Mouse (Mus musculus) layer of hippocampus, adult 8-10 months (tissue): ENCODE data around the gene Lrsam1. TPM values are rescaled to one million over a fixed set of nuclear protein-coding genes. Genes with fewer than 3 reads are reported as not detected.
"Not testable (repeated sequence)": the region's sequence is repeated elsewhere in the genome, so short reads cannot be mapped to it uniquely, and the experiment has no call there.

ENCODE experiments used
- DNase-seq, 2 experiments: peaks; one replicate each; pipeline ENCODE4 v3.0.0; 2022; ENCODE audit warnings: low spot score in 2 of 2
- total RNA-seq, 4 experiments: library from RNA; stranded (reverse); gene quantifications; 2 replicates each; pipeline ENCODE4 v1.2.4; 2022

The Lrsam1 gene
- 10 to 100 TPM; 35.1 to 39.9 (median 38.6) TPM for total RNA-seq

DNA sequence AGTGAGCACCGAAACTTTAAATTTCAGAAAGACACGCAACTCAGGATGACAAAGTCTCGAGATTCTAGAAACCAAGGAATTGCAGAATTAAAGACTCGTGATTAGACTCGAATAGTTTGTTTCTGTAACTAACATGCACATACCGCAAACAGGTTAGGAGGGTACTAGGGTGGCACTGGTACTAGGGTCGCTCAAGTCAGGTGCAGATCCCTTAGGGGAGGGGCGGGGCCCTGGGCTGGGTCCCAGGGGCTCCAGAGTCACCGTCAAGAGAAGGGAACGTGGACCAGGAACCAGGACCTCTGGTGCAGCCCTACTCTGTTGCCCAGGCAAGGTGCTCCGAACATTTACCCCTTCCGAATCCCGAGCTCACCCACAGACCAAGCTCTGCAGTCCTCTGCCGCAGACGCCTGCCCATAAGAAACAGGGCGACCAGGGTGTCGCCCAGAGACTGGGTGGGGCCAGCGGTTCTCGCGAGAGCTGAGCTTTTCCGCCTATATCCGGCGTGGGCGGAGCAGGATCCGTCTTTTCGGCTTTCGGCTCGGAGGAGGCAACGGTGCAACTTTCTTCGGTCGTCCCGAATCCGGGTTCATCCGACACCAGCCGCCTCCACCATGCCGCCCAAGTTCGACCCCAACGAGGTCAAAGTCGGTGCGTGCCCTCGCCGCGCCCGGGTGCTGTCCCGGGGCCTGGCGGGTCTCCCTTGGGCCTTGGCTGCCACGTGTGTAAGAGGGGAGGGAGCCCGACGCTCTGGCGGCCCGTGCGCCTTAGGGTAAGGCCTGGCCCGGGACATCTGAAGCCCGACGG, at the start of gene Lrsam1, which contains the start of gene Rpl12:
TSS of gene Lrsam1 (minus strand) at position 423 of the 804 bp plus-strand sequence.
TSS of gene Rpl12 (plus strand) at position 368 of the 804 bp plus-strand sequence.
- peak; percentile 91 to 94 for DNase-seq

DNA sequence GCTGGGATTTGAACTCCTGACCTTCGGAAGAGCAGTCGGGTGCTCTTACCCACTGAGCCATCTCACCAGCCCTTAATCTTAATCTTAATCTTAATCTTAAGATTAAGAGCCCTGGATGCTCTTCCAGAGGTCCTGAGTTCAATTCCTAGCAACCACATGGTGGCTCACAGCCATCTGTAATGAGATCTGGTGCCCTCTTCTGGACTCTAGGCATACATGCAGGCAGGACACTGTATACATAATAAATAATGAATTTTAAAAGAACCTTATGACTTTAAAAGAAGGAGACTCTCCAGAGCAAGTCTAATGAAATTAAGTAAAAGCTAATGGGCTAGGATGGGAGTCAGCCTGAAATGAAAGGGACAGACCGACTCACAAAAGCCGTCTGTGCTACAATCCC, 47.6 kb upstream of the Lrsam1 start:
- DNase-seq, result not testable (repeated sequence)

DNA sequence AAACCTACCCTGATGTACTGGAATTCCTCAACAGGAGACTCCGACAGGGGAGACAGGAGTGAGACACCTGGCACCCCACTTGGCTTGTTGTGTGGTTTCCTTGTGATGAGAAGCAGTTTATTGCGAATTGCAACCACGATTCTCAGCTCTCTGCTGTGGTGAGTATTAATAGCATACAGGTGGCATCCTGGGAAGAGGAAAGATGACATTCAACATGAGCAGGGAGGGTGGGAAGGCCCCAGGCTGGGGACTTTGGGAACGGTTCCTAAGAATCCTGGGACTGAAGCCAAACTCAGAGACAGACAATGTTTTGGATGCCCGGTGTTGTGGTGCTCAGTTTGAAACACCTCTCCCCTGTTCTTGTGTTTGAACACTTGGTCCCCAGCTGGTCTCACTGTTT, 43.6 kb upstream of the Lrsam1 start:
- no peak for DNase-seq

DNA sequence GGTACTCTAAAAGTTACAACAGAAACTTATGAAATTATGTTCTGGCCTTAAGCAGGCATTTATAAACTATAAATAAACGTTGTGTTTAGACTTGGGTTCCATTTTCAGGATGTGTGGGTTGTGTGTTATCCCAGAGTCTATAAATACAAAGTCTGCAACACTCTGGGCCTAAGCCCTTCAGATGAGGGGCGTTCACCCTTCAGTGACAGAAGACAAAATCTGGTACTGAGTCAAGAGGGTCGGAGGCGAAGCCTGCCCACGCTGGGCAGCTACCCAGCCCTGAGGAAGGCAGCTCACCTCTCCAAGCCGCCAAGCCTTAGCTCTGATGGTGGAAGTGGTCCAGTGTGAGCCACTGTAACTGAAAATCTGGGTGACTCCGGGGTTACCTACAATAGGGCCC, 40.7 kb upstream of the Lrsam1 start:
- no peak for DNase-seq

DNA sequence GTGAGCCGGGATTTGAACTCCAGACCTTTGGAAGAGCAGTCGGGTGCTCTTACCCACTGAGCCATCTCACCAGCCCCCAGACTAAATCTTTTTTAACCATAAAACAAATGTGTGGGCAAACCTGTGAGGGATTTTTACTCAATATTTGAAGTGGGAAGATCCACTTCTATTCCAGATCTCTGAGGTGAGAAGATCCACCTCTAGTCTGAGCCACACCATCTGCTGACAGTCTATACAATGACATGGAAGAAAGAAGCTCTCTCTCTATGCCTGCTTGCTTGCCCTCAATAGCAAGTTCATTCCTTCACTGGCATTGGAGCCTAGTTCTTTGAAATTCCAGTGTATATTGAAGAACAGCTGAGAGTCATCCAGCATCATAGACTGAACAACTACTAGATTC, 38.3 kb upstream of the Lrsam1 start:
- DNase-seq, result no peak

DNA sequence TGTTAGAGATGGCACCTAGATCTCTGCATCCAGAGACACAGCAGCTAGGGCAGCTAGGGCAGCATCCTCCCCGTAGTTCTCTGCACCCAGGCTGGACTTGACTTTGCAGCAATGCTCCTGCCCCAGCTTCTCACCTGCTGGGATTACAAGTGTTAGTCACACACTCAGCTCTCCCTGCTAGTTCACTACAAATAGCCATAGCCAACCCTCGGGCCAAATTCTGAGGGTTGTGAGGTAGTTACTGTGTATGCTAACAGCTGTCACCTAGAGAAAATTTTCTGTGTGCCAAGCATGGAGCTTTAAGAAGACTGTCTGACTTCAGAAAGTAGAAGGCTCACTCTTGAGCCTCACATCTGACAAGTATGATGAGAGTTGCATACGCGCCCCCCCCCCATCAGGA, 36.4 kb upstream of the Lrsam1 start:
- DNase-seq, result no peak

DNA sequence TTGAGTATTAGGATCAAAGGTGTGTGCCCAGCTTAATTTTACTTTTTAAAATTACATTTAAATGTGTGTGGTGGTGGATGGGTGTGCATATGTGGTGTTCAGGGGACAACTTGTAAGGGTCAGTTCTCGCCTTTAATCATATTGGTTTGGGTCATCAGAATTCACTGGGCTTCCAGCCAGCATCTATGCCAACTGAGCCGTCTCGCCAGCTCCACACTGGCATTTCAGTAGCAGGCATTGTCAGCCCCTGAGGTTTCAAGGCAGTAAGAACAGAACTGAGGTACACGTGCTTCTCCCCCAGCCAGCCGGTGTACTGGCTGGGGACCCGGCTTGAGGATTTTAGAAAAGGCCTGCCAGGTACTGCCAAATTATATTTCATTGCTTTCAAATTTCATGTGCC, 35.7 kb upstream of the Lrsam1 start:
- no peak for DNase-seq

DNA sequence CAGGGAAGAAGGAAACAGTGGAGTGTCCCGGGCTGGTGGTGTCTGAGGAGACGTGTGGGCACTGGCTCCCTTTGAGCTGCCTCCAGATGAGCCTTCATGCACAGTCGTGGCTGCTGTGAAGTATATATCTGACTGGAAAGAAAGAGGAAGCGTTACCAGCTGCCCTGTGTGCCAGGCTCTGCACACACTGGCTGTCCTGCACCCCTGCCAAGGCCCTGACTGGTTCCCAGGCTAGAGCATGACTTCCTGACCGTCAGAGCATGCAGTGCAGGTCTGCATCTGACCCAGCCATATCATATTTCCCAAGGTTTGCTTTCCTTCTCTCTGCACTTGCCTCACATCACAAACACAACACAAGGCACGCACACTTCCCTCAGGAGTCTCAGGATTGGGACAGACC, 30.7 kb upstream of the Lrsam1 start:
- no peak for DNase-seq

DNA sequence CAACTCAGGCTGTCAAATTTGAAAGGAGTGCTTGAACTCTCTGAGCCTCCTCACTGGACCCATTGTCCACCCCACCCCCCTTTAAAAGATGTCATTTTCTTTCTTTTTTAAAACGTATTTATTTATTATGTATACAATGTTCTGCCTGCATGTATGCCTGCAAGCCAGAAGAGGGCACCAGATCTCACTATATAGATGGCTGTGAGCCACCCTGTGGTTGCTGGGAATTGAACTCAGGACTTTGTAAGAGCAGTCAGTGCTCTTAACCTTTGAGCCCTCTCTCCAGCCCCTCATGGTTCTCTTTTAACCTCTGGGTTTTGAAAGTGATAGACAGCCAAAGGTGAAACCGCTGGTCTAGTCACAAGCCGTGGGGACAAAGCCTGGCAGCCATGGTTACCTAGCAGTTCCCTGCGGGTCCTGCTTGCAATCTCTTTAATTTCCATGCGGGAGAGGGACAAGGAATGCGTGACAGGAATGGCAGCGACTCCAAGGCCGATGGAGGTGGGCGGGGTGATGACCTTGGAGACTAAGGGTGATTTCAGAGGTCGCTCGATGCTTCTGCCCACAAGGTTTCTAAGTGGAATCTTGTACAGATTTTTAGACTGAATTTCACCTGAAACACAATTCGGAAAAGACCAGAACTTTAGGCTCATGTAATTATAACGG, 28.9 kb upstream of the Lrsam1 start:
- no peak for DNase-seq

DNA sequence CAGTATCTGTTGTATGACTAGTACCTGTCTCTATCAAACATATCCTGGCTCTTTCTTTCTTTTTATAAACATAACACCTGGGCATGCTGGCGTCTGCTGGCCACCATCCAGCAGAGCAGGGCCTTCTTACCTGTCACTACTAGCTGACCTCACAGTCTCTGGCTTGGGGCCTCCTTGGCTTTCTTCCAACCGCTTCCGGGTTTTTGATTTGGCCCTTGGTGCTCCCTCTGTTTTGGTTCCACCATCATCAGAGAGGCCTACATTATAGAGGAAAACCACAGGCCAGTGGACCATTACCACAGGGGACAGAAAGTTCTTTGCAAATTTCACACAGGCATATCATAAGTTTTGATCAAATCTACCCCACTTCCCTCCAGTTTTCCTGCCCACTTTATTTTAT, 28.0 kb upstream of the Lrsam1 start:
- DNase-seq, result no peak

DNA sequence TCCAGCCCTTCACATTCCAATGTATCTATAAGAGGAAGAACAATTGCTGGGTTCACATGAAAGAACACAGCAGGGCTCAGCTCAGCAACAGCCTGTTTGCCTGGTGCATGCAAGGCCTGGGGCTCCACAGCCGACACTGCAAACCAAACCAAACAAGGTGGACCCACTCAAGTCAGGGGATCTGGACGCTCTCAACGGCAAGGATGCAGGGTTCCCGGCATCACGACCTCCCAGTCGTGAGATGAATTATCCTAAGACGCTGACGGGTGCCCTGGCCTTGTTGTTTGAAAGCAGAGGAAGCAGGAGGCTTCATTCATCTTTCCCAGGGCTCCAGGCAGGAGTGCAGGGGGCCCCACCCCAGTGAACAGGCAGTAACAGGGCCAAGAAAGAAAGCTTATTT, 24.4 kb upstream of the Lrsam1 start:
- no peak for DNase-seq

DNA sequence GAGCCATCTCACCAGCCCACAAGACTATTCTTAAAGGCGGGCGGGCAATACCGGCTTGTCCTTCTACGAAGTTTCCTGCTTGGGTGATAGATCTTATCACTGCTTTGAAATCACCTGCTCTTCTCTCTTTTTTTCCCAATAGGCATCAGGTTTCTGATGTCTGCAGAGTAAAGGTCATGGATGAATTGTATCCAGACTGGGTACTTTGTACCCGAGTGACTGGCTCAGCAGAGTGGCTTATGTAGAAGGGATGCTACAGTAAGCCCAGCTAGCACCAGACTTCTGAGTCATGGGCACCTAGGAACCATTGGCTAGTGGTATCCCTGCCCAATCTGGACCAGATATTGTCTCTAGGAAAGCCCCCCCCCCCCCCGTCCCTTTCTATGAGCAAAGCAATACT, 22.2 kb upstream of the Lrsam1 start:
- DNase-seq, result no peak

DNA sequence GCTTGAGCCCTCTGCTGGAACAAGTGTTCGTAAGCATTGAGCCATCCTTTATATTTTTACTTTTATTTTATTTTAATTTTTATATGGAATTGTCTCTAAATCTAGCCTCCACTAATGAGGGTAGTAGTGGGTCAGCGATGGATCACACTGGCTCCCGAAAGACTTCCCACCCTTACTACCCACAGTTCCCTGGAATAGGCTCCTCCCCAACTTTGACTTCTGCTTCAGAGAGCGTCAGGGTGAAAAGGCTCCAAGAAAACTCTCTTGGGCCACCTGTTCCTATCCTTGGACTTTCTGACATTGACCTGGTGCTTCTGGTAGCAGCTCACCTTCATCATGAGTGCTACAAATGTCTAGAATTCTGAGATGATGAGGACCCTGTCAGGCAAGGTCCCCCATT, 21.3 kb upstream of the Lrsam1 start:
- DNase-seq, result no peak

DNA sequence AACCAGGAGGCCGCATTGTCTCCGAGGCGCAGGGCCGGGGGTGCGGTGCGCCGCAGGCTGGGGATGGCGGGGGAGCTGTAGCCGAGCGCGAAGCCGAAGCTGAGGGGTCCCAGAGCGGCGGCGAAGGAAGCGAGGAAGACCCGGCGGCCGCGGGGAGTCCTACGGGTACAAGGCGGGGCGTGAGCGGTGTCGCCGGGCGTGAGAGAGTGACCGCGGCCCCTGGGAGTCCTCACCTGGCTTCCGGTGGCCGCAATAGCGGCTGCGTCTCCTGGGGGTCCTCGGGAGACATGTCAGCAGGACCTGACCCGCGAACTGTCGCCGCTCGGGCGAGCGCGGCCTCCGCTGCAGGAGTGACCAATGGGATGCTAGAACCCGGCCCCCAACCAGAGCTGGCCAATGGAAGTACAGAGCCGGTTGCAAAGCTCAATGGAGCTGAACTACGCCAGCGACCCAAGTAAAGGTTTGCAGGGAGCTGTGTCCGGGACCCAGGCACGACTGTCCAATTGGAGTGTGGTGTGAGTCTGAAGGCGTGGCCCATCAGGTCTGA, 20.4 kb upstream of the Lrsam1 start, which contains the start of gene Slc2a8:
TSS of gene Slc2a8 (minus strand) at position 359 of the 547 bp plus-strand sequence.
- DNase-seq, result peak; percentile 93

DNA sequence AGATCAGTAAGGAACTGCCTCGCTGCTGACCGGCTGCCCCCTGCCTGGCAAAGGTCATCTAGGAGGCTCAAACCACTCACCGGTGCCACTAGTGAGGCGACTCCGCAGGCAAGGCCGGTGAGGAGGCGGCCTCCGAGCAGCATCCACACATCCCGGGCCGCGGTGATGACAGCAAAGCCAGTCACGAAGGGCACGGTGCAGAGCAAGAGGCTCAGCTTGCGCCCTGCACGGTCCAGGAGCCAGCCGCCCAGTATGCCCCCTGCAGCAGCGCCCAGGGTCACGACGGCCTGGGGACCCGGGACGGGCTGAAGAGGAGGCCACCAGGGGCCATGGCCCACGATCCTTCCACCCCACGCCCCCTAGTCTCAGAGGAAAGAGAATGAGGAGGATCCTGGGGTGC, 19.9 kb upstream of the Lrsam1 start:
- DNase-seq, result no peak

DNA sequence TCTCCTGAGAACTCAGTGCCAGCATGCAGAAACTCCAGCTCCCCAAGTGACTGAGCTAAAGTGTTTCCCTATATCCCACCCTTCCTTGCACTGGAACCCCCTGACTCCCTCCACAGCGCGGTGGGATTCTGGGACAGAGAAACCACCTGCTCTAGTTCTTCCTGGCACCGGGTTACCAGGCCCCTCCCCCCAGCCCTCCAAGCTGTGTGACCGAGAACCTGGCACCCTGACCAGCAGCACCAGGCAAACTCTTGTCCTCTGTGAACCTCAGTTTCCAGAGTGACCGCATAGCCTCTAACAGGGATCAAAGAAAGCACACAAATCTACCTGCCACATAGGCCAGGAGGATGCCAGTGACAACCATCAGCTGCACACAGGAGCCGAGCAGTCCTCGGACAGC, 18.3 kb upstream of the Lrsam1 start:
- no peak for DNase-seq

DNA sequence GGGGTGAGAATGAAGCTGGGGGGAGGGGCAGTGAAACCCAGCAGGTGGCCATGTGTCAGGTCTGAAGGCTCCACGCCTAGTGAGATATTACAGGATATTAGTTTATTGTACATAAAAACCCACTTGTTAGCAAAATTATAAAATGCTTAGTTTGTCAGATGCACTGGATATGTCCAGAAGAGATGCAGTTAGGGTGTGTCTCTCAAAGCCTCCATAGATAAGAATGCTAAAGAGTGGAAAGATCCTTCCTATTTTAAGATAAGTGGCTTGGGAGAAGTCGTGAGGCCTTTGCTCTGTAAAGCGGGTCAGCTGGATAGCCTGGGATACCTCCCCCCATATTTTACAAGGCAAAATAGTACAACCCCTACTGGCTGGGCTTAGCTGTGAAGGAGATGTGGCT, 17.3 kb upstream of the Lrsam1 start:
- no peak for DNase-seq

DNA sequence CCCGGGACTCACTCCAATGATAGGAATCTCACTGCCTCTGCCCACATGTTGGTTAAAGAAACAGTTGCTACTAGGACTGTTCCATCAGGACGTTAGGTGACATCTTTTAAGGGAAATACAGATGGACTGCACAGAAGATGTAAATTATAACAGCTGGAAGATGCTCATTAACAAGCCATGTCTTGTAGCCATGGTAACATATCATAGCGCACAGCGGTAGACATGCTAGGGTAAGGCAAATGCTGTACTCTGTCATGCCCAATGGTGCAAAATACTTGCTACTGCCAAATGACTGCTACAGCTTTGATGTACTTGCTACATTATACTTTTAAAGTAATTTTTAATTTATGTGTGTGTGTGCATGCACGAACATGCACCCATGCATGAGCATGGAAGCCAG, 15.7 kb upstream of the Lrsam1 start:
- DNase-seq, result no peak

DNA sequence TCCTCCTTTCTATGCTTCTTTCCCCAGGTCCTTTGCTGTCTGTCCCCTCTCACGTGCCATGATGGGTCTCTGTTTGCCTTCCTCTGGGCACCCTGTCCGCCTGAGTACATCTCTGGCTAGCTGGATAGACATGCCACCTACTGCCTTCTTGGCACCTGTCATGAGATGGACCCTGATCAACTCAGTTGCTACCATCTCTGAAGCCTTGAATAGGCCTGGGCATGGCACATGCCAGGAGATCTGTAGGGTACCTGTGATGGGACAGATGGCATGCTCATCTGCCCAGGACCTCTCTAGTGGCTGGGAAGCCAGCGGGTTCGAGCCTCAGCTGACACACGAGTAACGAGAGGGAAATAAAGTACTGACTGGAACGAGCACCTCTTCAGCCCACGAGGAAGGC, 12.8 kb upstream of the Lrsam1 start:
- DNase-seq, result no peak

DNA sequence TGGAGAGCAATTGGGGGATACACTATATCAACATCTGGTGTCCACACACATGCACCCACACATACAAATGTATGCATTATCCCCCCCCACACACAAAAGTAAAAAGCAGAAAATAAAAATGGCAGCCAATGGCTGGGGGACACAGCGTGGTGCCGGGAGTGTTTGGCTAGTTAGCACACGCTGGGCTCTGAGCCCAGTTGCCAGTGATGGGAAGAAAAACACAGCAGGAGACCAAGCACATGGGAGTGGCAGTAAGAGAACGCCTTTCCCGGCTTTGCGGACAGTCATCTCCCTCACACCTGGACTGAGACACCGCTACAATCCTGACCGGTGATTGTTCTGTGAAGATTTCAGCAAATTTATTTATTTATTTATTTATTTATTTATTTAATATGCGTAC, 9.8 kb upstream of the Lrsam1 start:
- DNase-seq, result no peak

DNA sequence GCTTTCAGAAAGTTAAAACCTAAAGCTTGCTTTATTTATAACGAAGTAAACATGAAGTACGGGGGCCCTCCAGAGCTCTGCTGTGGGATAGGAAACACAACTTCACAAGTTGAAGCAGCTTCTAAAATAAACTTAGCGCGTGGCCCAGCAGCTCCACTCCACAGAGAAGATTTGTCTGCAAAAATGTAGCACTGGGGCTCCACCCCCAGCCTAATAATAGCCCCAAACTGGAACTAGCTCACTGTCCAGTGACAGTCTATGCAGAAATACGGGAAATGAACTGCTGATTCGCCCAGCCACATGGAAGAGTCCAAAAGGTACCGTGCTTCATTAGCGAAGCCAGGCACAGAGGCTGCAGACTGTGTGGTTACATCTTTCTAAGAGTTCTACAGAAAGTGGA, 7.9 kb upstream of the Lrsam1 start:
- DNase-seq, result no peak

DNA sequence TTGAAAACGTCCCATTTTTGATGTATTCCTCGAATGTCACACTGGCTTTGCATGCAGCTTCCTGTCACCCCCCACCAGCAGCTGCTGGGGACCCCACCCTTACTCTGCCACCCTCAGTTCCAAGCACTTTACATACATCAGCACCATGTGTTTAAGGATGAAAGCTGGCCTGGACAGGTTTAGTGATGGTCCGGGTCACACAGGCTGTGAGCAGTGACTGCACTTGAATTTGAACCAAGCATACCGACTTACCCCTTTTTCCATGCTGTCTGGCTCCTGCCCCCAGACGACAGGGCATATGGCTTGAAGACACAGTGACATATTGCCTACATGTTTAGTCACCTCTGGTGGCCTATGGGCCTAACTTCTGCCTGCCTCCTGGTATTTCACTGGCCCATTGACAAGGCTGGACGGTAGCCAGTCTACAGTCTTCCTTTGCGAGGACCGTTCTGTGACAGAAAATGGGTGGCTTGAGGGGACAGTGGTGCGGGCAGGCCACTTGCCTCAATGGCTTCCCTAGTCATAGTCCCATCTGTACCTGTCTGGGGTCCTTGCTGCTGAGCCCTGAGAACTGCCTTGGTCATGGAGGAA, 6.7 kb upstream of the Lrsam1 start:
- no peak for DNase-seq
